Mouse (Mus musculus) olfactory bulb, adult 2 months (tissue): ENCODE measurements around the gene Rgma.

ENCODE experiments used
- CTCF ChIP-seq: fragments of 200-500 bp; IDR thresholded peaks from 2 replicates; pipeline ENCODE4 v1.5.1; 2012; ENCODE audit warnings: low read depth, mild to moderate bottlenecking, low read length, moderate library complexity; ENCODE audit not compliant: insufficient read depth
- POLR2A ChIP-seq: fragments of 200-500 bp; IDR thresholded peaks from 2 replicates; pipeline ENCODE4 v1.6.1; 2012; ENCODE audit warnings: mild to moderate bottlenecking, low read depth, low read length, moderate library complexity; ENCODE audit not compliant: insufficient read depth

GRCm38 (mm10) chr7:73421278-73422015 lies 46.1 kb downstream of the Rgma start:
- TF ChIP-seq POLR2A (no peak), CTCF (no peak)
